Mouse (Mus musculus): ENCODE data around the gene Rhbdf1. TPM values are rescaled to one million over a fixed set of nuclear protein-coding genes. Genes with fewer than 3 reads are reported as not detected.

The Rhbdf1 gene
- total RNA-seq, 2 experiments from 2014 or later = 22.3 to 23.3 TPM

Other genes with a start within 250 kb of the Rhbdf1 start
- gene Nsg2, start 221.8 kb downstream of the Rhbdf1 start, total RNA-seq (2021) = 1 to 10 TPM; 1.2 to 8.5 TPM
- under 1 TPM in 1 of 2 experiments, not detected in 1; 0.61 TPM for gene Il9r, start 22.0 kb downstream of the Rhbdf1 start, total RNA-seq (2021)
- 10 to 100 TPM; 11.4 to 11.5 TPM for gene Snrnp25, start 16.9 kb downstream of the Rhbdf1 start, total RNA-seq (2021)
- gene Mpg, start 4.2 kb upstream of the Rhbdf1 start, total RNA-seq (2021) = 1 to 10 TPM; 6.5 to 8.5 TPM
- 10 to 100 TPM; 24.9 to 29.3 TPM for gene Nprl3, start 45.4 kb upstream of the Rhbdf1 start, total RNA-seq (2021)
- gene Hba-x, start 54.1 kb upstream of the Rhbdf1 start, total RNA-seq (2021) = not detected
- over 10,000 TPM; 19,140 to 26,056 TPM for gene Hba-a1, start 61.2 kb upstream of the Rhbdf1 start, total RNA-seq (2021)
- 1 to 10 TPM; 2.9 TPM for gene Hbq1b, start 64.7 kb upstream of the Rhbdf1 start, total RNA-seq (2021)
- over 10,000 TPM; 17,559 to 24,540 TPM for gene Hba-a2, start 74.2 kb upstream of the Rhbdf1 start, total RNA-seq (2021)
- 1 to 10 TPM; 1.7 to 2.0 TPM for gene Hbq1a, start 77.8 kb upstream of the Rhbdf1 start, total RNA-seq (2021)
- gene Sh3pxd2b, start 125.5 kb upstream of the Rhbdf1 start, total RNA-seq (2021) = 10 to 100 TPM; 13.3 to 17.4 TPM
- 10 to 100 TPM; 10.9 to 11.8 TPM for gene Ubtd2, start 233.1 kb upstream of the Rhbdf1 start, total RNA-seq (2021)